Mouse (Mus musculus): ENCODE measurements around the gene Pacrg. TPM values are rescaled to one million over a fixed set of nuclear protein-coding genes. Genes with fewer than 3 reads are reported as not detected.

The Pacrg gene
- polyA plus RNA-seq, 1 experiment from 2014 or later = 1.1 TPM

DNA sequence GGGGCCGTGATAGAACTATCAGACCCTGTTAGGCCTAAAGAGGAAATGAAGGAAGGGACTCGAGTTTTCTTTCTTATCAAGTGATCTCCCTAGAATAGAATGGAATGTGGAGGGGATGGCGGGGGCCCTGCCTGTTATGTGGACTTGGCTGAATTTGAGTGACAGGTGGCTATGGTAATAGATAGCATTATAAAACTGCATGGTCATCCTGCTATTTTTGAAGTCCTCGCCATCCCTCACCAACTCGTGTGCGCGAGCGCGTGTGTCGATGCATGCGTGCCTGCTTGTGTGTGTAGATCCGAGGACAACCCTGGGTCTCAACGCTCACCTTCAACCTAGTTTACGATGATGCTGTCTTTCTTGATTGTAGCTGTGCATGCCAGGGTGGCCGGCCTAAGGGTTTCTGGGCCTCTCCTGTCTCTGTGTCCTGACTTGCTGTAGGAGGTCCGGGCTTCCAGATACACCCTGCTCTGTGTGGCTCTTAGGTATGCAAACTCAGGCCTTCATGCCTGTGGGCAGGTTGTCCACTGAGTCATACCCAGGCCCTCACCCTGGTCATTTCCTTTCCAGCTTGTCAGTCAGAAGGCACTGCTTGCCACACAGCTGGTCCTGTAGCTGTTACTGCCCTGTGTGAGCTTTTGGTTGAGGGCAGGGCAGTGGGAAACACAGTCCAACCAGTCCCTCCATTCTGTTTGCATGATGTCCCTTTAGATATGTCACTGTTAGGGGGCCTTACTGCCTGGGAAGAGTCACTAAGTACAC, 287.6 kb downstream of the Pacrg start:
- Histone ChIP-seq H3K9ac (ENCODE audit: low read length) (no peak overlapping the region), H3K4me1 (ENCODE audit: control insufficient read depth, insufficient read depth, low read length) (peaks cover 6% of the 10 kb centered on the region; the same call in 1 of the 2 replicates), H3K36me3 (ENCODE audit: control insufficient read depth, insufficient read depth) (no peaks in the 10 kb centered on the region), H3K27me3 (ENCODE audit: control insufficient read depth, insufficient read depth, low read length) (no peaks in the 10 kb centered on the region), H3K4me3 (ENCODE audit: low read length) (no peak overlapping the region), H3K9me3 (replicated peaks; ENCODE audit: control insufficient read depth, low read length) (no peaks in the 10 kb centered on the region), H3K27ac (ENCODE audit: low read length) (no peak overlapping the region), H3K4me2 (ENCODE audit: low read depth, low read length) (no peak overlapping the region)
- WGBS = 71% methylated on average over 16 of the region's 16 CpGs
- ATAC-seq (replicated peaks; ENCODE audit: extremely low read depth, insufficient read depth, low FRiP score) = no peak; the same call in 1 of the 2 replicates

DNA sequence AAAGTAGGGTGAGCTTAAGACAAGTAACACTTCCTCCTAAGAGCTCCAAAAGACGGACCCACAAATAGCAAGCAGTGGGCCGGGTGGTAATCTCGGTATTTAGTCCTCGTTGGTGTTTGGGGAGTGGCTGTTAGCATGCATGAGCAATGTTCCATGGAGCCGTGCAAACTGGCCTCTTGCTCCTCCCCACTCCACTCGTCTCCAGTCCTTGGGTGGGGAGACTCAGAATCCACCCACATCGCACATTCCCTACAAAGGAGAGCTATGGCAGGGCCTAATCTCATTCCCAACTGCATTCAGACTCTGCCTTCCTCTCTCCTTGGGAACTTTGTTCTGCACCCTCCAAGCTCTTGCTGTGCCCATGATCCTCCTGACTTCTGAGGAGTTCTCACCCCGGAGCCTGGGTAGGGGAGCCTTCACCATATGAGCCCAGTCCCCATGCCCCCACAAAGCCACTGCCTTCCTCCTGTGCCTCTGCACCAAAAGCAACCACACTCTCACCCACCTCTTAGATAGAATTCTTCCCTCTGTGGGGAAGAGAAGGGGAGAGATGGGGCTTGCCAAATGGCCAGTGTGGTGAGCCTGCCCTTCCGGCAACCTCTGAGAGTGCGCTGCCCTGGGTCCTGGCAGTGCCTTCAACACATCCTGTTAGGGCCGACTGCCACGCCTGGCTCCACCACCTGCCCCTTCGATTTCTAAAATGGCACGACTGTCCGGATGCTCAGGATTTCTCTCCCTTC, 289.2 kb downstream of the Pacrg start:
- H3K27ac ChIP-seq (ENCODE audit: low read length) = no peak overlapping the region
- H3K4me1 ChIP-seq (ENCODE audit: control insufficient read depth, insufficient read depth, low read length) = peaks cover 6% of the 10 kb centered on the region; the same call in 1 of the 2 replicates
- H3K9ac ChIP-seq (ENCODE audit: low read length) = no peak overlapping the region
- H3K9me3 ChIP-seq (replicated peaks; ENCODE audit: control insufficient read depth, low read length) = no peaks in the 10 kb centered on the region
- H3K36me3 ChIP-seq (ENCODE audit: control insufficient read depth, insufficient read depth) = no peaks in the 10 kb centered on the region
- H3K4me3 ChIP-seq (ENCODE audit: low read length) = no peak overlapping the region
- no peak for ATAC-seq (replicated peaks; ENCODE audit: extremely low read depth, insufficient read depth, low FRiP score)
- WGBS = 68% methylated on average over 15 of the region's 15 CpGs
- H3K27me3 ChIP-seq (ENCODE audit: control insufficient read depth, insufficient read depth, low read length) = no peaks in the 10 kb centered on the region
- H3K4me2 ChIP-seq (ENCODE audit: low read depth, low read length) = no peak overlapping the region

DNA sequence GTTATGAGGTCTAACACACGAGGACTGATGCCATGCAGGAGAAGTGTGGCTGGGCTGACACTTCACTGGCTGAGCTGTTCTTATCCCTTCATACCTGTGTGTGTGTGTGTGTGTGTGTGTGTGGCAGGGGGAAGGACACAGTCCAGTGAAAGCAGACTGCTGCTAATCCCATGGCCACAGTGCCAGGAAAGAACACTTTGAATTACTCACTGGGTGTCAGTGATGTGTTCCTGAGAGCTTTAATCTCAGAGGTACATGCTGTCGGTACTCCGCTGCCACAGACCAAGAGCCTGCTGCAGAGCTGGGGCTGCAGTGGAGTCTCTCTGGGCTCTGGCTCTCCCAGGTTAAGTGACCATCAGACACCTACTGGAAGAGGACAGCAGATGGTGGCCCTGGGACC, 290.3 kb downstream of the Pacrg start:
- WGBS = 39% methylated on average over 3 of the region's 3 CpGs
- no peak overlapping the region for H3K4me3 ChIP-seq (ENCODE audit: low read length)
- ATAC-seq (replicated peaks; ENCODE audit: extremely low read depth, insufficient read depth, low FRiP score) = peak; percentile 79
- H3K27me3 ChIP-seq (ENCODE audit: control insufficient read depth, insufficient read depth, low read length) = no peaks in the 10 kb centered on the region
- no peak overlapping the region for H3K4me2 ChIP-seq (ENCODE audit: low read depth, low read length)
- H3K4me1 ChIP-seq (ENCODE audit: control insufficient read depth, insufficient read depth, low read length) = peaks cover 6% of the 10 kb centered on the region; the same call in 1 of the 2 replicates
- no peaks in the 10 kb centered on the region for H3K36me3 ChIP-seq (ENCODE audit: control insufficient read depth, insufficient read depth)
- peak overlapping the region; percentile 46; the same call in 1 of the 2 replicates for H3K27ac ChIP-seq (ENCODE audit: low read length)
- H3K9me3 ChIP-seq (replicated peaks; ENCODE audit: control insufficient read depth, low read length) = no peaks in the 10 kb centered on the region
- H3K9ac ChIP-seq (ENCODE audit: low read length) = no peak overlapping the region

DNA sequence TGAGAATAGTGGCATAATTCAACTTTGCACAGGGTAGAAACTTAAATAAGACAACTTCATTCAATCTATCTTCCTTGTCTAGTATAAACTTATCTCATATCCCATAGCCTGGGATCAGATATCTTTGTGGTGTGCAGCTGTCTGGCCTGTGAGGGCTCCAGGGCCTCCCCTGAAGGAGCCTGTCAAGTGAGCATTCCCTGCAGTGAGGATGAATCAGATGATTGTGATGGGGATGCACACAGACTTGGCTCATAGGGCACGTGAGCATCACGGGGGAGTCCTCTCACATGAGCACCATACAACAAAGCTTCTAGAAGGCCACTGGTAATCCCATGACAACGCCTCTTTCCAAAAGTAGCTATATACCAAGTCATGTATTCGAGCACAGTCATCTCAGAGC, 291.1 kb downstream of the Pacrg start:
- 87% methylated on average over 4 of the region's 4 CpGs for WGBS
- no peak for ATAC-seq (replicated peaks; ENCODE audit: extremely low read depth, insufficient read depth, low FRiP score)
- Histone ChIP-seq H3K4me3 (ENCODE audit: low read length) (no peak overlapping the region), H3K27me3 (ENCODE audit: control insufficient read depth, insufficient read depth, low read length) (no peaks in the 10 kb centered on the region), H3K9me3 (replicated peaks; ENCODE audit: control insufficient read depth, low read length) (no peaks in the 10 kb centered on the region), H3K36me3 (ENCODE audit: control insufficient read depth, insufficient read depth) (no peaks in the 10 kb centered on the region), H3K4me2 (ENCODE audit: low read depth, low read length) (no peak overlapping the region), H3K4me1 (ENCODE audit: control insufficient read depth, insufficient read depth, low read length) (peaks cover 6% of the 10 kb centered on the region; the same call in 1 of the 2 replicates), H3K9ac (ENCODE audit: low read length) (no peak overlapping the region), H3K27ac (ENCODE audit: low read length) (no peak overlapping the region)

DNA sequence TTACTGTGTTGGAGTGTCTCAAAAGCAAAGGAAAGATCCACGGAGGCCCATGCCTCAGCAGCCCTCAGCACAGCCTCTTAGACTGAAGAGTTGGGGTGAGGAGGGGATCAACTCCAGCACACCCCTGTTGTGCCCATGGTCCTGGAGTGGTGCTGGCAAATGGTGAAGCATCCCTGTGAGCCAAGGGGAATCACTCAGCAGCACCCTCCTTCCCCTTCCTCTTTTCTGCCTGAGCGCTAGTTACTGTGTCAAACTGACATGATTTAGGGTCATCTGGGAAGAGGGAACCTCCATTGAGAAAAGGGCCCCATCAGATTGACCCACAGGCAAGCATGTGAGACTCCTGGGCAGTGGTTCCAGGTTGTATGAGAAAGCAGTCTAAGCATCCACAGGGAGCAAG, 299.3 kb downstream of the Pacrg start:
- H3K4me1 ChIP-seq (ENCODE audit: control insufficient read depth, insufficient read depth, low read length) = no peaks in the 10 kb centered on the region
- ATAC-seq (replicated peaks; ENCODE audit: extremely low read depth, insufficient read depth, low FRiP score) = no peak
- no peaks in the 10 kb centered on the region for H3K27me3 ChIP-seq (ENCODE audit: control insufficient read depth, insufficient read depth, low read length)
- H3K27ac ChIP-seq (ENCODE audit: low read length) = no peak overlapping the region
- no peaks in the 10 kb centered on the region for H3K36me3 ChIP-seq (ENCODE audit: control insufficient read depth, insufficient read depth)
- no peaks in the 10 kb centered on the region for H3K9me3 ChIP-seq (replicated peaks; ENCODE audit: control insufficient read depth, low read length)
- WGBS = 81% methylated on average over 2 of the region's 2 CpGs
- H3K9ac ChIP-seq (ENCODE audit: low read length) = no peak overlapping the region
- no peak overlapping the region for H3K4me2 ChIP-seq (ENCODE audit: low read depth, low read length)
- H3K4me3 ChIP-seq (ENCODE audit: low read length) = no peak overlapping the region

DNA sequence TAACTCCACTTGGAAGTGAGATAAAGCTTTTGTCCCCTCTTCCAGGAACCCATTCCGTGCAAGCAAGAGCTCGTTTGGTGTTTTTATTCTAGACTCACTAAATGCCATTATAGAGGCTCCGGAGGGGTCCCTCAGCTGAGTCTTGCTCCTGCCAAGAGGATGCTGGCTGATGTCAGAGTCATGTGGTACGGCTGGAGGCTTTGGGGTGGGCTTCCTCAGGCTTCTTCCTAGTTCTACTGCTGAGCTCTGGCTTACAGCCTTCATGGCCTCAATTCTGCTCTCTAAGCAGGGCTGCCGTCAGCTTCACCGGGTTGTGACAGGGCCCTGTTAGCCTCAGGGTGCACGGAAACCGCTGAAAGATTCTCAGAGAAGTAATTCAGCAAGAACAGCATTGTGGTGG, 305.9 kb downstream of the Pacrg start:
- no peak for ATAC-seq (replicated peaks; ENCODE audit: extremely low read depth, insufficient read depth, low FRiP score)

DNA sequence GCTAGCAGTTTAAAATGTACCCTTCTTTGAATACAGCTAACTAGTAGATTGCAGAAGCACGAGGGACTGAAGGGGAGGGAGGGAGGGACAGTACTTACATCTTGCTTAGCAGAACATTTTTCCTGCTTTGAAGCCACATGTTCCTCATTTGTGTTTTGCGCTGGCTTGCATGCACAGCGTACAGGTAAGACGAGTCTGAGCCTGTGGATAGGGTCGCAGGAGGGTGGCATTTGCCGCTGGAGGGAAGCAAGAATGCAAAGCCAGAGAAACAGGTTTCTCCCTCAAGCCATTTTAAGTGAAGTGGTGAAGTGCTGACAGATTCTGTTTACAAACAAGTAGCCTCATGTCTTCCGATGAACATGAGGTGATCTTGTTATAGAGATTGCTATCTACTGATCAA, 306.6 kb downstream of the Pacrg start:
- Histone ChIP-seq H3K4me1 (ENCODE audit: control insufficient read depth, insufficient read depth, low read length) (0 out of 2 replicates have a peak, but pooled peaks cover 2% of the 10 kb centered on the region), H3K4me2 (ENCODE audit: low read depth, low read length) (no peak overlapping the region), H3K4me3 (ENCODE audit: low read length) (no peak overlapping the region), H3K36me3 (ENCODE audit: control insufficient read depth, insufficient read depth) (no peaks in the 10 kb centered on the region), H3K27ac (ENCODE audit: low read length) (no peak overlapping the region), H3K9ac (ENCODE audit: low read length) (no peak overlapping the region), H3K9me3 (replicated peaks; ENCODE audit: control insufficient read depth, low read length) (no peaks in the 10 kb centered on the region), H3K27me3 (ENCODE audit: control insufficient read depth, insufficient read depth, low read length) (no peaks in the 10 kb centered on the region)
- no peak for ATAC-seq (replicated peaks; ENCODE audit: extremely low read depth, insufficient read depth, low FRiP score)
- WGBS = 62% methylated on average over 7 of the region's 7 CpGs

More for the DNA sequence above, 305.9 kb downstream of the Pacrg start:
- H3K4me2 ChIP-seq (ENCODE audit: low read depth, low read length) = no peak overlapping the region
- H3K4me1 ChIP-seq (ENCODE audit: control insufficient read depth, insufficient read depth, low read length) = 0 out of 2 replicates have a peak, but pooled peaks cover 2% of the 10 kb centered on the region
- H3K9ac ChIP-seq (ENCODE audit: low read length) = no peak overlapping the region
- H3K4me3 ChIP-seq (ENCODE audit: low read length) = no peak overlapping the region
- 51% methylated on average over 8 of the region's 8 CpGs for WGBS
- H3K27ac ChIP-seq (ENCODE audit: low read length) = no peak overlapping the region
- H3K27me3 ChIP-seq (ENCODE audit: control insufficient read depth, insufficient read depth, low read length) = no peaks in the 10 kb centered on the region
- H3K9me3 ChIP-seq (replicated peaks; ENCODE audit: control insufficient read depth, low read length) = no peaks in the 10 kb centered on the region
- H3K36me3 ChIP-seq (ENCODE audit: control insufficient read depth, insufficient read depth) = no peaks in the 10 kb centered on the region

DNA sequence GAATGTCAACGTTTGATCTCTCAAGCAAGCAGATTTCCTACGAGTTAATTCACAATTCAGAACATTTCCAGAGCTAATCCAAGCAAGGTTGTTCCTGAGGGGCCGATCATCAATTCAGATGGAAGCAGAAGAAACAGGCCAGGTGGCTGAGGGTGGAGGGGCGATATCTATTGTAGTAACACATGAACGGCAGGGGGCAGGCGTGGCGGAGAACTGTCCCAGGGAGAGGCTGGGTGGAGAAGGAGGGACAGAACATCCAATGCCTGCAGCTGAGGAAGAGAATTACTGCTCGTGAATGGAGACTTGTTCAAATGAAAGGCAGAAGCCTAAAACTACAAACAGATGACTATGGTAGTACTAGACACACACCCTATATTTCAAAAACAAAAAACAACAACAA, 309.1 kb downstream of the Pacrg start:
- no peaks in the 10 kb centered on the region for H3K36me3 ChIP-seq (ENCODE audit: control insufficient read depth, insufficient read depth)
- H3K9me3 ChIP-seq (replicated peaks; ENCODE audit: control insufficient read depth, low read length) = no peaks in the 10 kb centered on the region
- peak; percentile 67; the same call in 1 of the 2 replicates for ATAC-seq (replicated peaks; ENCODE audit: extremely low read depth, insufficient read depth, low FRiP score)

More for the DNA sequence above, 309.1 kb downstream of the Pacrg start:
- 35% methylated on average over 8 of the region's 8 CpGs for WGBS
- Histone ChIP-seq H3K4me3 (ENCODE audit: low read length) (no peak overlapping the region), H3K9ac (ENCODE audit: low read length) (no peak overlapping the region), H3K27me3 (ENCODE audit: control insufficient read depth, insufficient read depth, low read length) (no peaks in the 10 kb centered on the region), H3K4me1 (ENCODE audit: control insufficient read depth, insufficient read depth, low read length) (0 out of 2 replicates have a peak, but pooled peaks cover 2% of the 10 kb centered on the region), H3K27ac (ENCODE audit: low read length) (no peak overlapping the region), H3K4me2 (ENCODE audit: low read depth, low read length) (no peak overlapping the region)
